Mouse (Mus musculus) midbrain, postnatal 0 days (tissue): Measurements from ENCODE around the gene Dach1. TPM values are rescaled to one million over a fixed set of nuclear protein-coding genes. Genes with fewer than 3 reads are reported as not detected.

ENCODE experiments used
- ATAC-seq: fragments of 200-750 bp; cut with Nextera tagmentation; 2 replicates; pipeline ENCODE4 v1.8.0; 2017; ENCODE audit warnings: moderate number of reproducible peaks, mild to moderate bottlenecking, moderate TSS enrichment, moderate library complexity; ENCODE audit not compliant: low FRiP score
- DNase-seq: peaks from one replicate; pipeline ENCODE4 v3.0.0-alpha.2; 2015; ENCODE audit warnings: low spot score
- H3K27ac ChIP-seq: fragments of 300-500 bp; sonication (generic); 2 replicates; pipeline ENCODE4 v1.5.1; 2014; ENCODE audit warnings: low read depth, mild to moderate bottlenecking, low read length, mixed read lengths
- H3K27me3 ChIP-seq: fragments of 300-500 bp; sonication (generic); 2 replicates; pipeline ENCODE4 v1.6.1; 2014; ENCODE audit warnings: low read length, control low read depth, mixed read lengths; ENCODE audit not compliant: insufficient read depth
- H3K36me3 ChIP-seq: fragments of 300-500 bp; sonication (generic); 2 replicates; pipeline ENCODE4 v1.6.1; 2014; ENCODE audit warnings: low read length, control low read depth, mixed read lengths; ENCODE audit not compliant: insufficient read depth
- H3K4me1 ChIP-seq: fragments of 300-500 bp; sonication (generic); 2 replicates; pipeline ENCODE4 v1.6.1; 2014; ENCODE audit warnings: mild to moderate bottlenecking, control low read depth, antibody characterized with exemption, low read length, mixed read lengths; ENCODE audit not compliant: insufficient read depth
- H3K4me2 ChIP-seq: fragments of 300-500 bp; sonication (generic); 2 replicates; pipeline ENCODE4 v1.6.1; 2014; ENCODE audit warnings: low read depth, mild to moderate bottlenecking, low read length, mixed read lengths; ENCODE audit not compliant: poor library complexity, severe bottlenecking
- H3K4me3 ChIP-seq: fragments of 300-500 bp; sonication (generic); 2 replicates; pipeline ENCODE4 v1.5.1; 2014; ENCODE audit warnings: low read depth, mild to moderate bottlenecking, low read length, moderate library complexity
- H3K9ac ChIP-seq: fragments of 300-500 bp; sonication (generic); replicated peaks from 2 replicates; pipeline ENCODE4 v1.6.1; 2014; ENCODE audit warnings: mild to moderate bottlenecking, low read length, moderate library complexity, mixed read lengths; ENCODE audit not compliant: poor library complexity, severe bottlenecking
- H3K9me3 ChIP-seq: fragments of 300-500 bp; sonication (generic); 2 replicates; pipeline ENCODE4 v1.6.1; 2016; ENCODE audit warnings: low read length, control low read depth
- CTCF ChIP-seq: IDR thresholded peaks from 2 replicates; pipeline ENCODE4 v1.5.1; 2016; ENCODE audit warnings: antibody characterized with exemption, mild to moderate bottlenecking
- WGBS: fragments of 180-500 bp; shearing (Covaris S2); extraction: QIAGEN DNeasy Blood & Tissue Kit; methylation state at CpG from one replicate; pipeline ENCODE4 v1.1.7; 2014; 5-methylcytosine and 5-hydroxymethylcytosine counted together
- polyA plus RNA-seq: library from polyadenylated mRNA; unstranded; fragments of >200 nt; fragmentation: Nextera tagmentation; extraction: Ambion mirVana; gene quantifications from 2 replicates; pipeline ENCODE4 v1.2.1, GENCODE M21; 2015
- total RNA-seq: library from RNA; depleted of rRNA; stranded (reverse); fragments of >200 nt; gene quantifications from 2 replicates; pipeline ENCODE4 v1.2.3, GENCODE M21; 2014

Gene Dach1
- total and polyA plus RNA-seq, 2 experiments from 2014 or later, result 6.4 to 14.5 TPM

- Histone ChIP-seq H3K4me1 (no peaks in the 10 kb centered on the region), H3K4me2 (no peak overlapping the region), H3K9ac (no peak overlapping the region), H3K27me3 (no peaks in the 10 kb centered on the region), H3K9me3 (no peaks in the 10 kb centered on the region), H3K27ac (no peak overlapping the region), H3K36me3 (no peaks in the 10 kb centered on the region), H3K4me3 (no peak overlapping the region)
- ATAC-seq (no peak), DNase-seq (no peak)
- 50% methylated on average over 1 of the region's 1 CpGs for WGBS
- no peak for TF ChIP-seq CTCF
Measured at GRCm38 (mm10) chr14:98038524-98038923, 131.0 kb downstream of the Dach1 start.

GRCm38 (mm10) chr14:98037175-98037574 lies 132.4 kb downstream of the Dach1 start:
- no peaks in the 10 kb centered on the region for H3K9me3 ChIP-seq

GRCm38 (mm10) chr14:98035261-98035660 lies 134.3 kb downstream of the Dach1 start:
- no peak overlapping the region for H3K4me3 ChIP-seq
- no peaks in the 10 kb centered on the region for H3K9me3 ChIP-seq
- no peak overlapping the region for H3K4me2 ChIP-seq
- no peak overlapping the region for H3K27ac ChIP-seq
- no peaks in the 10 kb centered on the region for H3K27me3 ChIP-seq
- H3K36me3 ChIP-seq, result no peaks in the 10 kb centered on the region
- DNase-seq (no peak), ATAC-seq (no peak)
- no peak for TF ChIP-seq CTCF
- H3K4me1 ChIP-seq, result no peaks in the 10 kb centered on the region
- 0% methylated on average over 1 of the region's 1 CpGs for WGBS
- no peak overlapping the region for H3K9ac ChIP-seq

More at GRCm38 (mm10) chr14:98037175-98037574, 132.4 kb downstream of the Dach1 start:
- H3K9ac ChIP-seq, result no peak overlapping the region
- 44% methylated on average over 3 of the region's 3 CpGs for WGBS
- H3K4me1 ChIP-seq, result no peaks in the 10 kb centered on the region
- no peak for TF ChIP-seq CTCF
- H3K4me3 ChIP-seq, result no peak overlapping the region
- H3K4me2 ChIP-seq, result no peak overlapping the region
- no peak for DNase-seq
- H3K27me3 ChIP-seq, result no peaks in the 10 kb centered on the region
- no peaks in the 10 kb centered on the region for H3K36me3 ChIP-seq
- no peak for ATAC-seq
- no peak overlapping the region for H3K27ac ChIP-seq

- H3K4me3 ChIP-seq, result no peak overlapping the region
- H3K9ac ChIP-seq, result no peak overlapping the region
- H3K36me3 ChIP-seq, result no peaks in the 10 kb centered on the region
- no peak for TF ChIP-seq CTCF
- H3K27ac ChIP-seq, result no peak overlapping the region
- H3K9me3 ChIP-seq, result no peaks in the 10 kb centered on the region
- H3K4me1 ChIP-seq, result no peaks in the 10 kb centered on the region
- WGBS, result 86% methylated on average over 4 of the region's 4 CpGs
- H3K4me2 ChIP-seq, result no peak overlapping the region
- DNase-seq (no peak), ATAC-seq (no peak)
- no peaks in the 10 kb centered on the region for H3K27me3 ChIP-seq
Measured at GRCm38 (mm10) chr14:98023540-98023939, 146.0 kb downstream of the Dach1 start.

GRCm38 (mm10) chr14:98014053-98014452 lies 155.5 kb downstream of the Dach1 start:
- 94% methylated on average over 1 of the region's 1 CpGs for WGBS

GRCm38 (mm10) chr14:98008501-98008900 lies 161.1 kb downstream of the Dach1 start:
- no peak overlapping the region for H3K27ac ChIP-seq
- H3K9ac ChIP-seq, result no peak overlapping the region
- H3K27me3 ChIP-seq, result no peaks in the 10 kb centered on the region
- 87% methylated on average over 6 of the region's 6 CpGs for WGBS
- no peak for ATAC-seq
- H3K4me1 ChIP-seq, result no peaks in the 10 kb centered on the region
- TF ChIP-seq CTCF, result no peak
- H3K36me3 ChIP-seq, result no peaks in the 10 kb centered on the region
- H3K9me3 ChIP-seq, result no peaks in the 10 kb centered on the region
- DNase-seq, result no peak
- no peak overlapping the region for H3K4me3 ChIP-seq
- H3K4me2 ChIP-seq, result no peak overlapping the region

More at GRCm38 (mm10) chr14:98014053-98014452, 155.5 kb downstream of the Dach1 start:
- Histone ChIP-seq H3K4me3 (no peak overlapping the region), H3K9ac (no peak overlapping the region), H3K4me1 (no peaks in the 10 kb centered on the region), H3K27me3 (no peaks in the 10 kb centered on the region), H3K9me3 (no peaks in the 10 kb centered on the region), H3K4me2 (no peak overlapping the region), H3K27ac (no peak overlapping the region), H3K36me3 (no peaks in the 10 kb centered on the region)
- ATAC-seq (no peak), DNase-seq (no peak)
- TF ChIP-seq CTCF, result no peak
